Mouse (Mus musculus) small intestine, adult 2 months (tissue): ENCODE measurements around the gene Il4ra. TPM values are rescaled to one million over a fixed set of nuclear protein-coding genes. Genes with fewer than 3 reads are reported as not detected.

ENCODE experiments used
- H3K27ac ChIP-seq: fragments of 200-500 bp; 2 replicates; pipeline ENCODE4 v1.5.1; 2012; ENCODE audit warnings: low read depth, low read length, control low read depth, inconsistent platforms; ENCODE audit not compliant: insufficient read depth
- H3K27me3 ChIP-seq: fragments of 200-500 bp; 2 replicates; pipeline ENCODE4 v1.6.1; 2012; ENCODE audit warnings: mild to moderate bottlenecking, moderate library complexity, low read length, inconsistent platforms; ENCODE audit not compliant: control insufficient read depth, insufficient read depth
- H3K36me3 ChIP-seq: fragments of 200-500 bp; 2 replicates; pipeline ENCODE4 v1.6.1; 2012; ENCODE audit warnings: mild to moderate bottlenecking, low read length, control low read depth, inconsistent platforms; ENCODE audit not compliant: control insufficient read depth, insufficient read depth
- H3K4me1 ChIP-seq: fragments of 200-500 bp; 2 replicates; pipeline ENCODE4 v1.6.1; 2012; ENCODE audit warnings: low read length, inconsistent platforms, mixed read lengths; ENCODE audit not compliant: control insufficient read depth, insufficient read depth, insufficient read length
- H3K4me3 ChIP-seq: fragments of 200-500 bp; 2 replicates; pipeline ENCODE4 v1.5.1; 2012; ENCODE audit warnings: low read depth, mild to moderate bottlenecking, control low read depth, inconsistent platforms, low read length, moderate library complexity
- CTCF ChIP-seq: fragments of 200-500 bp; IDR thresholded peaks from 2 replicates; pipeline ENCODE4 v1.5.1; 2012; ENCODE audit warnings: low read depth, mild to moderate bottlenecking, control low read depth, inconsistent platforms, low read length, moderate library complexity, mixed read lengths; ENCODE audit not compliant: insufficient replicate concordance, insufficient read length; ENCODE audit errors: extremely low read depth
- POLR2A ChIP-seq: fragments of 200-500 bp; IDR thresholded peaks from 2 replicates; pipeline ENCODE4 v1.6.1; 2012; ENCODE audit warnings: low read depth, mild to moderate bottlenecking, control low read depth, inconsistent platforms, low read length, moderate library complexity
- WGBS: fragments of 180-500 bp; shearing (Covaris S2); methylation state at CpG from one replicate; pipeline ENCODE4 v1.1.7; 2018; 5-methylcytosine and 5-hydroxymethylcytosine counted together
- polyA plus RNA-seq: library from polyadenylated mRNA; depleted of rRNA; stranded (reverse); fragments of >200 nt; gene quantifications from 2 replicates; pipeline ENCODE4 v1.2.3, GENCODE M21; 2012

The Il4ra gene
- polyA plus RNA-seq, 1 experiment: 51.7 TPM

- Histone ChIP-seq H3K27ac (no peak overlapping the region), H3K4me1 (peaks cover 16% of the 10 kb centered on the region; the same call in 1 of the 2 replicates), H3K36me3 (no peaks in the 10 kb centered on the region), H3K27me3 (no peaks in the 10 kb centered on the region), H3K4me3 (no peak overlapping the region)
- TF ChIP-seq POLR2A (no peak), CTCF (no peak)
- 75% methylated on average over 5 of the region's 5 CpGs for WGBS
These were observed 36.7 kb upstream of the Il4ra start for GRCm38 (mm10) chr7:125515081-125515853.

DNA sequence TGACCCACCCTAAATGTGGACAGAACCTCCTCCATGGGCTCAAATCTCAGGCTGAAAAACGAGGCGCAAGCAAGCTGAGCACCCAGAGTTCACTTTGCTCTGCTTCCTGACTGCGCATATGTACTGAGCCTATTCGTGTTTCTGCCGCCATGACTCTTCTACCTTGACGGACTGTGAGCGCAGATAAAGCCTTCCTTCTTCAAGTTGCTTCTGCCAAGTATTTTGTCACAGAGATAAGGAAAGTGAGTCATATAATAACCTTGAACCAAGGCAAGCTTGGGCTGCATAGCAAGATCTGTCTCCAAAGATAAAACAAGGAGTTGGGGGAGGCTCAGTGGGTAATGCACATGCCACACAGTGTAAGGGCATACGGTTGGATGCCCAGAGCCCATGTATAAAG, 35.2 kb upstream of the Il4ra start:
- H3K27ac ChIP-seq: no peak overlapping the region
- peaks cover 11% of the 10 kb centered on the region; the same call in 1 of the 2 replicates for H3K4me1 ChIP-seq
- no peak overlapping the region for H3K4me3 ChIP-seq
- no peaks in the 10 kb centered on the region for H3K36me3 ChIP-seq
- TF ChIP-seq CTCF (no peak), POLR2A (no peak)
- WGBS: 77% methylated on average over 8 of the region's 8 CpGs
- no peaks in the 10 kb centered on the region for H3K27me3 ChIP-seq

GRCm38 (mm10) chr7:125517470-125517869, 34.5 kb upstream of the Il4ra start:
- H3K4me1 ChIP-seq: peaks cover 7% of the 10 kb centered on the region; the same call in 1 of the 2 replicates
- 87% methylated on average over 6 of the region's 6 CpGs for WGBS
- H3K27me3 ChIP-seq: no peaks in the 10 kb centered on the region
- no peak overlapping the region for H3K4me3 ChIP-seq
- no peak overlapping the region for H3K27ac ChIP-seq
- TF ChIP-seq CTCF: no peak
- TF ChIP-seq POLR2A: no peak
- no peaks in the 10 kb centered on the region for H3K36me3 ChIP-seq

DNA sequence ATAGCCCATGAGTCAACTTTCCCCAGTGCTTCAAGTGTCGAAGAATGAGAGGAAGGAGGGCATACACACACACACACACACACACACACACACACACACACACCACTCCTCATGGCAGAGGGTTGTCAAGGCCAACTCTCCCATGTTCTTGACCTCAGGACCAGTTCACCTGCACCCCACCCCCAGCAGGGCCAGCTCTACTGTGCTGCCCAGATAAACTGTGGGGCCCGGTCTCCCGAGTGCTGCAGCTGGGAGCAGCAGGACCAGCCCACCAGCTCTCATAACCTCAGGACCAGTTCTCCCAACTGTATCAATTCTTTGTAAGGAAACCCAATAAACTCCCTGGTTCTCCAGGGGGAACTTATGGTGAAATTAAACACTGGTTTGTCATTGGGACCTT, 32.2 kb upstream of the Il4ra start:
- peaks cover 6% of the 10 kb centered on the region; the same call in 1 of the 2 replicates for H3K4me1 ChIP-seq
- TF ChIP-seq POLR2A (no peak), CTCF (no peak)
- no peaks in the 10 kb centered on the region for H3K27me3 ChIP-seq
- WGBS: 87% methylated on average over 3 of the region's 3 CpGs
- no peak overlapping the region for H3K4me3 ChIP-seq
- H3K27ac ChIP-seq: no peak overlapping the region
- H3K36me3 ChIP-seq: no peaks in the 10 kb centered on the region

DNA sequence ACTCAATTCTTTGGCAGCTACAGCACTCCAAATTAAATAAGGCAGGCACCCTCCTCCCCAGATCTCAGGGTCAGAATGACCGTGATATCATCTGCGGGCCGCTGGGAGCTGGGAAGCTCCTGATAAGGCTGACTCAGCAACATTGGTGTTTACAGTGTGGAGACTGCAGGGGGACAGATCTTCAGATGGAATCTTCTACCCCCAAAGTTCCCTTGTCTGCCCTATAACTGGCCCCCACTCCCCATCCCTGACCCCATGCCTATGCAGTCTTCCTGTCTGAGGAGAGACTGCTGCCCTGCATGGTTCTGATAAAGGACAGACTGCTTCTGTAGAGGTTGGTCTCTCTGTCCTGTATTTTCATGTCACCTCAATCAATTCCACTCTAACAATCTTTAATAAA, 28.9 kb upstream of the Il4ra start:
- Histone ChIP-seq H3K27ac (no peak overlapping the region), H3K4me3 (no peak overlapping the region), H3K4me1 (peaks cover under 1% of the 10 kb centered on the region; the same call in 1 of the 2 replicates), H3K27me3 (no peaks in the 10 kb centered on the region), H3K36me3 (no peaks in the 10 kb centered on the region)
- 43% methylated on average over 3 of the region's 3 CpGs for WGBS
- TF ChIP-seq POLR2A: no peak

GRCm38 (mm10) chr7:125527186-125527585, 24.7 kb upstream of the Il4ra start:
- 89% methylated on average over 6 of the region's 6 CpGs for WGBS
- TF ChIP-seq CTCF (no peak), POLR2A (no peak)
- H3K36me3 ChIP-seq: no peaks in the 10 kb centered on the region
- no peak overlapping the region for H3K27ac ChIP-seq
- H3K4me1 ChIP-seq: peaks cover 3% of the 10 kb centered on the region; the same call in 1 of the 2 replicates
- H3K4me3 ChIP-seq: no peak overlapping the region
- H3K27me3 ChIP-seq: no peaks in the 10 kb centered on the region

GRCm38 (mm10) chr7:125527901-125528580, 23.9 kb upstream of the Il4ra start:
- H3K4me1 ChIP-seq: peaks cover 3% of the 10 kb centered on the region; the same call in 1 of the 2 replicates
- TF ChIP-seq POLR2A: no peak
- TF ChIP-seq CTCF: no peak
- no peak overlapping the region for H3K4me3 ChIP-seq
- peak overlapping the region; percentile 20; the same call in 1 of the 2 replicates for H3K27ac ChIP-seq
- no peaks in the 10 kb centered on the region for H3K36me3 ChIP-seq
- H3K27me3 ChIP-seq: no peaks in the 10 kb centered on the region
- WGBS: 51% methylated on average over 9 of the region's 9 CpGs
